Mouse (Mus musculus): ENCODE measurements at regions not wholly inside any gene's neighbourhood (a gene's known extent, or its start where the extent isn't known, plus 50 kb on each side); places are given as distances from the start of the nearest gene placed in this dataset.

DNA sequence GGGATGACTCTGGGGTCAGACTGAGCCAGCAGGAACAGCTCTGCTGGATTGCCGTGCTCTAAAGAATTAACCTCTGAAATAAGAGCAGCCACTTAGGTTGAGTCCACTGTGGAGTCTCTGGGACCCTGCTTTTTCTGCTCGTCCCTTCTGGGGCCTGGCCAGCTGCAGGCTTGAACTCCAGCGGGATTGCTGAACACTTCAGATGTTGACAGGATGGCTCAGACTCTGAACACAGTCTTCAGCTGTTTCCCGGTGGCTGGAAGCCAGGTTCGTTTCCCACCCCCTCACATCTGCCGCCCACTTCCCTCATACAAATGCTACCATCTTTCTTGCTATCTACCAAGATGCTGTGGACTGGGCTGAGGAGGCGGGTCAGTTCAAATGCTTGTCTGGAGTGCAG lies 262.5 kb downstream of the Ajap1 start:
- Histone ChIP-seq H3K4me1 (peaks cover 74% of the 10 kb centered on the region), H3K27ac (no peak overlapping the region), H3K36me3 (no peaks in the 10 kb centered on the region), H3K4me3 (no peak overlapping the region), H3K9me3 (replicated peaks) (no peaks in the 10 kb centered on the region), H3K27me3 (ENCODE audit: low read depth, poor library complexity, severe bottlenecking) (no peaks in the 10 kb centered on the region)
- WGBS, result 33% methylated on average over 7 of the region's 7 CpGs
- DNase-seq (ENCODE audit: low spot score), result no peak

DNA sequence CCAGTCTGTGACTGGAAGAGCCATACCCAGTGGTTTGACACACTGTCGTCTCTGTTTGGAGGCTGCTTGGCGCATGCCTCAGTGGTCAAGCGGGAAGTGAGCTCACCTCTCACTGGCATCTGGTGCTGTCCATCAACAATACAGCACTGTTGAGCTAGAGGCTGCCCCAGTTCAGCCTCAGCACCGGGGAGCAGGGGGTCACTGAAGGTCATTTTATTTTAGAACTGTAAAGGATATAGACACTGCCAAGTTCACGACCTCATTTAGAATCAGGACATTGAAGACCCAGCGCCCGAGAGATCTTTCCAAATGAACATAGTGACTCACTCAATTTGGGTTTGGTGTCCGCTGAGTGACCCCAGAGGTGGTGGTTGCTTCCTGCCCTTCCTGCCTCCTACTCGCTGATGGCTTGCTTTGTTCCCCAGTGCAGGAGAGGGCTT lies 265.1 kb downstream of the Ajap1 start:
- H3K36me3 ChIP-seq, result no peaks in the 10 kb centered on the region
- 67% methylated on average over 9 of the region's 9 CpGs for WGBS
- no peak for DNase-seq (ENCODE audit: low spot score)
- 0 out of 2 replicates have a peak overlapping the region, but pooled peaks have one; percentile 10 for H3K27ac ChIP-seq
- H3K4me3 ChIP-seq, result no peak overlapping the region
- peaks cover 55% of the 10 kb centered on the region for H3K4me1 ChIP-seq
- H3K9me3 ChIP-seq (replicated peaks), result no peaks in the 10 kb centered on the region
- H3K27me3 ChIP-seq (ENCODE audit: low read depth, poor library complexity, severe bottlenecking), result no peaks in the 10 kb centered on the region

DNA sequence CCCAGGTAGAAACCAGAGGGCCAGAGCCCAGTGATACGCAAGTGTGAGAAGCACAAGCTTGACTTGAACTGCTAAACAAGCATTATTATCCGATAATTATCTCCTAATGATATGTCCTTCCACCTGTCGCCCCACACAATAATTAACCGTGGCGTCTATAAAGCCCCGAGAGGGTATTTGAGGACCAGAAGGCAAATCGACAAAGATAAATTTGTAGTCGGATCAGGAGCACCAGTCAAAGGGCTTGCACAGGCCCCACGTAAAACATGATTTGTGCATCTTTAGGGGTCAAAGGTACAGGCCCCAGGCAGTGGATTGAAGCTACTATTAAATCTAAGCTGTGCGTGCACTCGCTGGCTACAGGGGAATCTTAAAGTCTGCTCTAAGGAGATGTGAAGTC lies 270.5 kb downstream of the Ajap1 start:
- Histone ChIP-seq H3K27me3 (ENCODE audit: low read depth, poor library complexity, severe bottlenecking) (no peaks in the 10 kb centered on the region), H3K27ac (no peak overlapping the region), H3K4me3 (no peak overlapping the region), H3K36me3 (no peaks in the 10 kb centered on the region), H3K9me3 (replicated peaks) (no peaks in the 10 kb centered on the region), H3K4me1 (peaks cover 62% of the 10 kb centered on the region)
- DNase-seq (ENCODE audit: low spot score), result no peak
- WGBS, result 19% methylated on average over 11 of the region's 11 CpGs

DNA sequence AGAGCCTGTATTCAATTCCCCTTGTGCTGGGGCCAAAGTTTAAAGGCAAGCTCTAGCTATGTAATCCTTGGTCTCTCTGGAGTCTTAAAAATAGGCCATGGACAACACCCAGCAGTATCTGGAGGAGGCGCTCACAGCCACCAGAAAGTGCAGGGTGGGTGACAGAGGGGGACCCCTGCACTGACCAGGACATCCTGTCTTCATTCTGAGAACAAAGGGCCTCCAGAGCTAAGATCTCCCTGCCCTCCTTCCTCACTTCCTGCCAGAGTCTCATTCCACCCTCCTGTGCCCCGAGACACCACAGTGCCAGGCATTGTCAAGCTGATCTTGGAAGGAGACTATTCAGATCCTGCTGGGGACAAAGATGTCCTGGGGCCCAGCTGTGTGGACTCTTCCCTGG lies 273.8 kb downstream of the Ajap1 start:
- no peak for DNase-seq (ENCODE audit: low spot score)
- Histone ChIP-seq H3K27me3 (ENCODE audit: low read depth, poor library complexity, severe bottlenecking) (peaks cover 10% of the 10 kb centered on the region; the same call in 1 of the 2 replicates), H3K4me3 (no peak overlapping the region), H3K36me3 (no peaks in the 10 kb centered on the region), H3K27ac (peak overlapping the region; percentile 71), H3K4me1 (peaks cover 77% of the 10 kb centered on the region), H3K9me3 (replicated peaks) (no peaks in the 10 kb centered on the region)
- 50% methylated on average over 2 of the region's 2 CpGs for WGBS

DNA sequence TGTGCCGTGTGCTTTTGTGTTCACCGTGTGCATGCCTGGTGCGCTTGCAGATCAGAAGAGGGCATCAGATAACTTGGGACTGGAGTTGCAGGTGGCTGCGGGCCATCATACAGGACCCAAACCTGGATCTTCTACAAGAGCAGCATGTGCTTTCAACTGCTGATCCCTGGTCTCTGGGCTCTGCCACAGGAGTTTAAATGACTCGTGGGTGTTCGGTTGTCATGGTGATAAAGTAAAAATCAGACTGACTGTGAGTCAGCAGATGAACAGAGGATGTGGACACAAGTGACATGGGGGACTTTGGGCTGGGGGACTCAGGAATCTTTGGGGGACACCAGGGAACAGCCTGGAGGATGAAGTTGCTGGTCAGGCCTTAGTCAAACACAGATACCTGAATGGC lies 274.4 kb downstream of the Ajap1 start:
- Histone ChIP-seq H3K4me1 (peaks cover 77% of the 10 kb centered on the region), H3K9me3 (replicated peaks) (no peaks in the 10 kb centered on the region), H3K27ac (peak overlapping the region; percentile 71), H3K4me3 (no peak overlapping the region), H3K36me3 (no peaks in the 10 kb centered on the region), H3K27me3 (ENCODE audit: low read depth, poor library complexity, severe bottlenecking) (peaks cover 13% of the 10 kb centered on the region)
- DNase-seq (ENCODE audit: low spot score), result no peak
- WGBS, result 84% methylated on average over 6 of the region's 6 CpGs

DNA sequence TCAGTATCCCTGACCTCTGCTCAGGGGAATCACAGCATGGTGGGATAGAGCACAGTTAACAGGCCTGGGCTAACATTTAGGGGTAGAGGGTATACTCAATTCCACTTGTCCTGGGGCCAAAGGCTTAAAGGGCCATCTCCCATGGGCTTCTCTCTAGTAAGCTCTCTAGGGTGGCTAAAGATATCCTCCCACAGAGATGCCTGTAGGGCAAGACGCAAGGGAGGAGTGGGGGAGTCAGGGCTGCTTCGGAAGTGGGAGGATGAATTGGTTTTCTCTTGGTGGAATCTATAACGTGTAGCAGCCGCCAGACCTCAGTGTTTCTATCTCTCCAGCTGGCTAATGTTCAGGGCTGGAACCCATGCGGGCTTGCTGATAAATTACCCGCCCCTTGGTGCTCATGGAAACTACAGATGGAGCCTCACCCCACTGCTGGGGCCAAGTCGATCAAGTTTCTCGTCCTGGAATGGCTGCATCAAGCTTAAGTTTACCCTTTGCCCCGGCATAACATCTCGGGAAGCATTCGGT lies 275.0 kb downstream of the Ajap1 start:
- WGBS, result 68% methylated on average over 11 of the region's 11 CpGs
- H3K36me3 ChIP-seq, result no peaks in the 10 kb centered on the region
- H3K4me1 ChIP-seq, result peaks cover 73% of the 10 kb centered on the region
- no peaks in the 10 kb centered on the region for H3K9me3 ChIP-seq (replicated peaks)
- DNase-seq (ENCODE audit: low spot score), result no peak
- no peak overlapping the region for H3K4me3 ChIP-seq
- peak overlapping the region; percentile 10; the same call in 1 of the 2 replicates for H3K27ac ChIP-seq
- peaks cover 19% of the 10 kb centered on the region for H3K27me3 ChIP-seq (ENCODE audit: low read depth, poor library complexity, severe bottlenecking)

DNA sequence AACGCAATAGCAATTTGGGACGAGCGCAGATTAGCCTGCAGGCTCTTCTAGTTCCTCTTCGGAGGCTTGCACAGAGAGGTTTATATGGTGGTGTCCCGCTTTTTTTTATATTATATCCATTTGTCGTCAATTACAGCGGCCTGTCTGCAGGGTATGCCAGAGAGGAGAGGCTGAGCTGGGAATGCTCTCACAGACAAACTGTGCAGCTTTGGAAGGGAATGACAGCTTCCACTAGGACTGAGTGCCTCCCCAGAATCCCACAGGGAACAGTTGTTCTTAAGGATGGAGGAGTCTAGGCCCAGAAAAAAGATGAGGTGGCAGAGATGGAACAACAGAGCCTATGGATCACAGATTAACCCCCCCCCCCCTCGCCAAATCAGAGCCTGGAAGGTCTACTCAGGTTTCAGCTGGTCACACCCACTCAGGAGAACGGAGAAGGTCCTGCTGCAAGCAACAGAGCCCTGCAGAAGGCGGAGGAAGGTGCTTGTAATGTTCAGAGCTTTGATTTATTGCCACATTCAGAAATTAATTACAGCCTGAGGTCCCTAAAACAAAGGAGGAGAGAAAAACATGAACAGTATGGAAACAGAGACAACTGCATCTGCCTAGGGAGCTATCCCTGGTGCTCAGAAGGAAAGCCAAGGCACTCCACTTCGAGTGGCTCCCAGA lies 275.7 kb downstream of the Ajap1 start:
- Histone ChIP-seq H3K27me3 (ENCODE audit: low read depth, poor library complexity, severe bottlenecking) (peaks cover 19% of the 10 kb centered on the region), H3K9me3 (replicated peaks) (no peaks in the 10 kb centered on the region), H3K36me3 (no peaks in the 10 kb centered on the region), H3K27ac (peak overlapping the region; percentile 10; the same call in 1 of the 2 replicates), H3K4me3 (no peak overlapping the region), H3K4me1 (peaks cover 66% of the 10 kb centered on the region)
- DNase-seq (ENCODE audit: low spot score), result no peak
- 55% methylated on average over 11 of the region's 11 CpGs for WGBS

DNA sequence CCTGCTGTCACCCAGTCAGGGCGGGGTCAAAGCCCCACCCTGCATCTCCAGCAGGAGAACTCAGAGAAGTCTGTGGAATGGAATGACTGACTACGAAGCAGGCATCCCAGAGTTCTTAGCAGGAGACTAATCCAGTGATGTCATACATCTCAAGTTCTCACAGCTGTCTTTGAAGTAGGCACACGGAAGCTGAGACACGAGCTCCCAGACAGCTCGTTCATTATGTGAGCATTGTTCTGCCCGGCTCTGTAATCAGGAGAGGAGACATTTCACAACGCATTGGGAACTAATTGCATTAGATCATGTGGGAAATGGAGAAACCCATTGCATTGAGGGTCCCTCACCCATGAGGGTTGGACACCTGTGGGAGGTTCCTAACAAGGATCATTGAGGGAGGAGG lies 277.8 kb downstream of the Ajap1 start:
- DNase-seq (ENCODE audit: low spot score), result no peak
- Histone ChIP-seq H3K4me3 (no peak overlapping the region), H3K27me3 (ENCODE audit: low read depth, poor library complexity, severe bottlenecking) (peaks cover 19% of the 10 kb centered on the region), H3K36me3 (no peaks in the 10 kb centered on the region), H3K27ac (no peak overlapping the region), H3K9me3 (replicated peaks) (no peaks in the 10 kb centered on the region), H3K4me1 (peaks cover 45% of the 10 kb centered on the region)
- WGBS, result 36% methylated on average over 7 of the region's 7 CpGs

DNA sequence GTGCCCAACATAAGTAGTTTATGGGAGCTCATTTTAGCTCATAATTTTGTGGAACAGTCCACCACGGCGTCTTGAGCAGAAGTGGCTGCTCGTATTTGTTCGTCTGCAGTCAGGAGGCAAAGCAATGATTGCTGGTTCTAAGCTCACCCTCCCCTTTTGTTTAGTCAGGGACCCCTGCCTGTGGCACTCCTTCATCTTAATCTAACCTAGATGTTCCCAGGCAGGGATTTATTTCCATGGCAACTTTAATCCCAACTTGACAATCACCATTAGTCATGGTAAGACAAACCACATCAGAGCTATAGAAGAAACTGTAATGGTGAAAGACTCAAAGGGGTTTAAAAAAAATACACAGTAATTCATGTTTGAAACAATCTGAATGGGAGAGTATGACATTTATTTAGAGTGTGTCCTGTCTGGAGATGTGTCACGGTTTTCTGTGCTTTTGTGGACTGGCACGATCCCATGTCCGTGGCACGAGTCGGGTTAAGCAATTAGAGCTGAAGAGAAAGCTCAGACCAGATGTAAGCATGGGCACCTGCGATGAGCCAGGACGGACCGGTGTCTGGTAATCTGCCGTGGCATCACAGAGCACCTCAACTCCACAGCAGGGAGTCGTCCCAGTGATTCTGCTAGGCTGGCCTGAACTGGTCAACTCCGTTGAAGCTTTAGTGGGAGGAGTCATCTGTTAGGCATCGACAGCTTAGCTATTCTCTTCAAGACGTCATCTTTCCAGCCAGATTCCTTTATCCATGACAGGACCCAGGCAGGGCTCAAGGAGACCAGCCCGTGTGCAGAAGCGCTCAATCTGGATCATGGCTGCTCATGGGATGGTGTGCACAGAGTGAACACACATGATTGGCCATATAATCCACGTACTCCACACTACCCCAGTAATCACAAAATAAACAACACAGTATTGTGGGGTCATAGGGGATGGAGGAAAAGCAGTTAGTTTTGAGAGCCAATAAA lies 281.5 kb downstream of the Ajap1 start:
- DNase-seq (ENCODE audit: low spot score), result no peak
- H3K27ac ChIP-seq, result no peak overlapping the region

DNA sequence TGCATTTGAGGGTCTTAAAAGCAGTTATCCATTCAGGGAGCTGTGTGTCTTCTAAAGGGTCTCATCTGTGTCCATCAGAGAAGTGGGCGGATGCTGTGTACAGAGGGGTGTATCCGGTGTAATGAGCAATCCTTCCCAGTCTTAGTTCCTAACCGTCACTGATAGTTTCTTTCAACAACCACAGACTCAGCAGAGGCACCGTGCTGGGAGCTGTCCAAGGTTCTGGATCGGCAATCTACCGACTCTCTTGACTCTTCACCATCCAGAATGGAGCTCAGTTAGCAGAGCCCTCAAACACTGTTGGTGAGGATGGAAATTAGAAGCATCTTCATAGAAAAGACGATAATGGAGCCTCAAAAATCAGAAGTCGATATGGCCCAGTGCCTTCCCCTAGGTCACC lies 293.1 kb downstream of the Ajap1 start:
- peaks cover 20% of the 10 kb centered on the region; the same call in 1 of the 2 replicates for H3K27me3 ChIP-seq (ENCODE audit: low read depth, poor library complexity, severe bottlenecking)
- peaks cover 49% of the 10 kb centered on the region for H3K4me1 ChIP-seq
- H3K36me3 ChIP-seq, result no peaks in the 10 kb centered on the region
- 10% methylated on average over 8 of the region's 8 CpGs for WGBS
- H3K9me3 ChIP-seq (replicated peaks), result no peaks in the 10 kb centered on the region
- DNase-seq (ENCODE audit: low spot score), result peak; percentile 89
- no peak overlapping the region for H3K4me3 ChIP-seq
- H3K27ac ChIP-seq, result no peak overlapping the region

More for the DNA sequence above, 281.5 kb downstream of the Ajap1 start:
- Histone ChIP-seq H3K4me3 (no peak overlapping the region), H3K4me1 (peaks cover 8% of the 10 kb centered on the region), H3K27me3 (ENCODE audit: low read depth, poor library complexity, severe bottlenecking) (peaks cover 19% of the 10 kb centered on the region), H3K9me3 (replicated peaks) (no peaks in the 10 kb centered on the region), H3K36me3 (no peaks in the 10 kb centered on the region)
- 82% methylated on average over 20 of the region's 20 CpGs for WGBS

DNA sequence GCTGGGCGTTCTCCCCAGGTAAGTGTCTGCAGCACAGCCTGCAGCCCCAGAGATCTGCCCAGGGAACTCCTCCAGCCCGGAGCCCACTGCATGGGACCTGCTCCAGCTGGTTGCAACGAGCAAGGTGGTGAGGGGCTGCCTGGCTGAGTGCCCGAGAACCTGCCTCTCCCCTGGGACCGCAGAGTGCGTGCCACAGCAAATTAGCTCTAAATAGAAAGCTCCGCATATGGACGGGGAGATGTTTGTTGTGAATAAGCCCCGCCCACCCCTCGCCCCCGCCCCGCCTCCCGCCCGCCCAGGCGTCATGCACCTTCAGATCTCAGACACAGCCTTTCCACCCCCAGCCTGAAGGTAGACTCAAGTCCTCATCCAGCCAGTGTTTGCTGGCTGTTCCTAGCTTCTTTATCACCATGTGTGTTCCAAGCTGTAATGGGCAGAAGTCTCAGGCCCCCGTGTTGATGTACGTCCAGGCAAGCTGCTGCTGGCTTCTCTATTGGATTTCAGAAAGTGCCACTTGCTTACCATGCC lies 294.0 kb downstream of the Ajap1 start:
- WGBS, result 1% methylated on average over 17 of the region's 17 CpGs
- H3K9me3 ChIP-seq (replicated peaks), result no peaks in the 10 kb centered on the region
- peaks cover 40% of the 10 kb centered on the region for H3K4me1 ChIP-seq
- no peaks in the 10 kb centered on the region for H3K36me3 ChIP-seq
- peaks cover 20% of the 10 kb centered on the region; the same call in 1 of the 2 replicates for H3K27me3 ChIP-seq (ENCODE audit: low read depth, poor library complexity, severe bottlenecking)
- H3K4me3 ChIP-seq, result peak overlapping the region; percentile 36
- no peak for DNase-seq (ENCODE audit: low spot score)
- no peak overlapping the region for H3K27ac ChIP-seq

DNA sequence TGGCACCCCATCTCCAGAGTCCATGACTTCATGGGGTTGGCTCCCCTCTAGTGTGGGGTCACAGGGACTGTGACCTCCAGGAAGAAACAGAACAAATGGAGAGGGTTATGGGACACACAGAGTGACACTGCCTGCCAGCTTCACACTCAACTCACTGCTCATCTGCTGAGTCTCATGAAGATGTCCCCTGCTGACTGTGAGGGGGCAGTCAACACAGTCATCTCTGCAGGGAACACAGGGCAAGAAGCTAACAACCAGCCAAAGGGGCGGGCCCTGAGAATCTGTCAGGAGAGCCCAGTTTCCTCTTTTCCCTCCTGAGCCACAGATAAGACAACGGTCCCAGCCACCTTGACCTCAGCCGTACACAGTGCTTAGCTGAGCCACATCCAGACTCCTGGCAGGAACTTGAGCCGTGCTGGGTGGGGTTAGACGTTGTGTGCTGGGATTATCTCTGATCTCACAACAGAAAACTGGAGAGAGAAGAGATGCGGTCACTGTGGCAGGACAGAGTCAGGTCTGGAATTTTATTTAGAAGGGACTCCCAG lies 294.6 kb downstream of the Ajap1 start:
- H3K27me3 ChIP-seq (ENCODE audit: low read depth, poor library complexity, severe bottlenecking), result peaks cover 20% of the 10 kb centered on the region; the same call in 1 of the 2 replicates
- no peak overlapping the region; the same call in 1 of the 2 replicates for H3K27ac ChIP-seq
- DNase-seq (ENCODE audit: low spot score), result no peak
- no peaks in the 10 kb centered on the region for H3K9me3 ChIP-seq (replicated peaks)
- H3K36me3 ChIP-seq, result no peaks in the 10 kb centered on the region
- under 1% methylated on average over 6 of the region's 6 CpGs for WGBS
- H3K4me3 ChIP-seq, result peak overlapping the region; percentile 36
- H3K4me1 ChIP-seq, result peaks cover 38% of the 10 kb centered on the region

Data from limb, embryonic 10.5 days (tissue).